Mouse (Mus musculus): ENCODE measurements around the gene Stap2. TPM values are rescaled to one million over a fixed set of nuclear protein-coding genes. Genes with fewer than 3 reads are reported as not detected.

Gene Stap2
- polyA plus RNA-seq, 1 experiment from 2014 or later = 8.1 TPM

DNA sequence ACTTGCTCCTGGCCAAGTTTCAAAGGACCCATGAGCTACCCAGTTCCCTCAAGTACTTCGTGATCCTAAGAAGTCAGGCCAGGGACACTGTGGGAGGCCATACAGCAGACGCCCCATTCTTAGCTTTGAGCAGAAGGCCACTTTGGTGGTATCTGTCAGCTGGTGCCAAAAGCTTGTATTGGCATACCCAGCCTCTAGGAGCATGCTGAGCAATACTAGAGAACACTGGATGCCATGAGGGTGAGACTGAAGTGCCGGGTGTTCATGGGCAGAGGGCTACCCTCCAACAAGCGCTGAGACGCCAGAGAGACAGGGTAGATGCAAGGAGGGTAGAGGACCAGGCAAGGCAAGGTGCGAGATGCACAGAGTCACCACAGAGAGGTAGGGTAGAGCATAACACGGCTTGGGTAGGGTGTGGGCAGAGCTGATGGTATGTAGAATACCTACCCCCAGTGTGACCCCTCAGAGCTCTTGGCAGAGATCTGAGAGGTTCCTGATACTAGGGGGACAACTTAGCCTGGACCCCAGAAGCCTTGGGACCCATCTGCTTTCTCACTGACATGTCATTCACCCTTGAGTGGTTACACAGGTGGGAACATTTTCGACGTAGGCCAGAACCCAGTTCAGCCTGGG lies 25.0 kb upstream of the Stap2 start:
- Histone ChIP-seq H3K9ac (ENCODE audit: low read depth, low read length) (no peak overlapping the region), H3K27me3 (ENCODE audit: control insufficient read depth, insufficient read depth, low read length) (no peaks in the 10 kb centered on the region), H3K4me2 (no peak overlapping the region), H3K36me3 (ENCODE audit: control insufficient read depth, insufficient read depth, low read length) (peaks cover 11% of the 10 kb centered on the region), H3K27ac (ENCODE audit: low read depth, low read length) (no peak overlapping the region), H3K4me3 (ENCODE audit: low read depth, low read length) (no peak overlapping the region), H3K4me1 (ENCODE audit: control insufficient read depth, insufficient read depth, low read length) (peaks cover 39% of the 10 kb centered on the region), H3K9me3 (replicated peaks; ENCODE audit: control insufficient read depth, low read length) (no peaks in the 10 kb centered on the region)
- no peak for ATAC-seq (replicated peaks; ENCODE audit: insufficient number of reproducible peaks, low FRiP score, low TSS enrichment)
- WGBS (ENCODE audit: insufficient replicate concordance) = 90% methylated on average over 9 of the region's 9 CpGs

DNA sequence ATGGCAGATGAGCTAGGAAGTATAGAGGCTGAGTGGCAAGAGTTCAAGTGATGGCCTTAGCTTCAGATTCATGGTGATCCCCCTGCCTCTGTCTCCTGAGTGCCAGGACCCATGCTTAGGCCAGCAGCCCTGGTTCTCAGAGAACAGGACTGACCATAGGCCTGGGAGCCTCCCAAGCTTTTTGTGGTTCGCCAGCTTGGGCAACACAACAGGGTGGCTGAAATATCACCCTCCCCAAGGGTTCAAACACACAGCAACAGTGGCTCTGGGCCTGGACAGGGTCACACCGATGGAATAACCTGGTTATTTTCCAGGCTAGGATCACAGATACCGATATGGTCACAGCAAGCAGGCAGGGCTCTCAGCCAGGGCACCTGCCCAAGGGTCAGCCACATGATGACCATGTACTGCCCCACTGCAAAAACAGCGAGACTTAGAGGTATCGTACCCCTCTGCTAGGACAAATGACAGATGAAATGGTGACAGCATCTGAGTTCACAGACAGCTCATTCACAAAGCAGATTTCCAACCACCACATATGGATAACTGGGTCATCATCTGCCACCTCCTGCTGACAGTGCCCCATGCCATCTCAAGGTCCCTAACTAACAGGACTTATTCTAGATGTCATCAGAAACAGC lies 22.5 kb upstream of the Stap2 start:
- H3K27me3 ChIP-seq (ENCODE audit: control insufficient read depth, insufficient read depth, low read length) = no peaks in the 10 kb centered on the region
- 0 out of 2 replicates have a peak overlapping the region, but pooled peaks have one; percentile 56 for H3K9ac ChIP-seq (ENCODE audit: low read depth, low read length)
- no peak overlapping the region for H3K4me3 ChIP-seq (ENCODE audit: low read depth, low read length)
- H3K4me1 ChIP-seq (ENCODE audit: control insufficient read depth, insufficient read depth, low read length) = peaks cover 51% of the 10 kb centered on the region
- H3K4me2 ChIP-seq = no peak overlapping the region
- H3K27ac ChIP-seq (ENCODE audit: low read depth, low read length) = no peak overlapping the region
- no peaks in the 10 kb centered on the region for H3K9me3 ChIP-seq (replicated peaks; ENCODE audit: control insufficient read depth, low read length)
- no peak for ATAC-seq (replicated peaks; ENCODE audit: insufficient number of reproducible peaks, low FRiP score, low TSS enrichment)
- WGBS (ENCODE audit: insufficient replicate concordance) = 87% methylated on average over 5 of the region's 5 CpGs
- H3K36me3 ChIP-seq (ENCODE audit: control insufficient read depth, insufficient read depth, low read length) = peaks cover 9% of the 10 kb centered on the region

DNA sequence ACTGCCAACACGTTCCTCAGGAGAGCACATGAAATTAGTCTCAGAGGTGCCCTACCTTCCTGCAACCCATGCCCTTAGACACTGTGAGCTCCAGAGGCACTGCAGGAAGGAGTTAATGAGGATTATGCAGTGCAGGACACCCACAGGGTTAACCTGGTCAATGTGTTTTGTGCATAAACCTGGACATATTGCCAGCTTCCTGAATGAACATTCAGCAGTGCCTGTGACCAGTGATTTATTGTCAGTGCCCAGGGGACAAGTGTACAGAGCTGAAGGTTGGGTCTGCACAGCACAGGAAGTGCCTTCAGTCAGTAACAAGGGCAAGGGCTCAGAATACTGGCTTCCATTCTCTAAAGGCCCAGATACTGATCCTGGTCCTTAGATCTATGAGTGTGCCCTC lies 21.5 kb upstream of the Stap2 start:
- Histone ChIP-seq H3K27ac (ENCODE audit: low read depth, low read length) (no peak overlapping the region), H3K4me1 (ENCODE audit: control insufficient read depth, insufficient read depth, low read length) (peaks cover 55% of the 10 kb centered on the region), H3K4me3 (ENCODE audit: low read depth, low read length) (no peak overlapping the region), H3K4me2 (no peak overlapping the region), H3K27me3 (ENCODE audit: control insufficient read depth, insufficient read depth, low read length) (no peaks in the 10 kb centered on the region), H3K9me3 (replicated peaks; ENCODE audit: control insufficient read depth, low read length) (no peaks in the 10 kb centered on the region), H3K9ac (ENCODE audit: low read depth, low read length) (no peak overlapping the region), H3K36me3 (ENCODE audit: control insufficient read depth, insufficient read depth, low read length) (peaks cover 9% of the 10 kb centered on the region)
- no peak for ATAC-seq (replicated peaks; ENCODE audit: insufficient number of reproducible peaks, low FRiP score, low TSS enrichment)
- WGBS (ENCODE audit: insufficient replicate concordance) = 75% methylated on average over 1 of the region's 1 CpGs

DNA sequence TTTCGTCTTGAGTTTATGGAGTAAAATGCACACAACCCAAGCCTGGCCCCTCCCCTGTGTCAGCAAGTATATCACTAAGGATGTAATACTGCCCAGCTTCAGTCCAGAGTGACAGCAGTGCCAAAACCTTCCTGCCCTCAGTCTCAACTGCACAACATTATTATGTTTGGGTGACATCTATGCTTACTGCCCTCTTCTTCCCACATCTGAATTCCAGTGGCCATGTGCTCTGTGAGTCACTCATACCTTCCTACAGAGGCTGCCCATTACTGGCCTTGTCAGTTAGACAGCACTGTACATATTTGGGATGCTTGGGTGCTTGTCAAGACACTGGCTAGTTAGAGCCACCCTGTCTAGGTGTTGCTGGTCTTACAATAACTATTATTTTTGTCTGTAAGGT lies 20.9 kb upstream of the Stap2 start:
- Histone ChIP-seq H3K27me3 (ENCODE audit: control insufficient read depth, insufficient read depth, low read length) (no peaks in the 10 kb centered on the region), H3K4me3 (ENCODE audit: low read depth, low read length) (no peak overlapping the region), H3K9me3 (replicated peaks; ENCODE audit: control insufficient read depth, low read length) (no peaks in the 10 kb centered on the region), H3K27ac (ENCODE audit: low read depth, low read length) (0 out of 2 replicates have a peak overlapping the region, but pooled peaks have one; percentile 12), H3K9ac (ENCODE audit: low read depth, low read length) (no peak overlapping the region), H3K4me1 (ENCODE audit: control insufficient read depth, insufficient read depth, low read length) (peaks cover 53% of the 10 kb centered on the region), H3K36me3 (ENCODE audit: control insufficient read depth, insufficient read depth, low read length) (peaks cover 9% of the 10 kb centered on the region), H3K4me2 (no peak overlapping the region)
- no peak for ATAC-seq (replicated peaks; ENCODE audit: insufficient number of reproducible peaks, low FRiP score, low TSS enrichment)
- 76% methylated on average over 1 of the region's 1 CpGs for WGBS (ENCODE audit: insufficient replicate concordance)

DNA sequence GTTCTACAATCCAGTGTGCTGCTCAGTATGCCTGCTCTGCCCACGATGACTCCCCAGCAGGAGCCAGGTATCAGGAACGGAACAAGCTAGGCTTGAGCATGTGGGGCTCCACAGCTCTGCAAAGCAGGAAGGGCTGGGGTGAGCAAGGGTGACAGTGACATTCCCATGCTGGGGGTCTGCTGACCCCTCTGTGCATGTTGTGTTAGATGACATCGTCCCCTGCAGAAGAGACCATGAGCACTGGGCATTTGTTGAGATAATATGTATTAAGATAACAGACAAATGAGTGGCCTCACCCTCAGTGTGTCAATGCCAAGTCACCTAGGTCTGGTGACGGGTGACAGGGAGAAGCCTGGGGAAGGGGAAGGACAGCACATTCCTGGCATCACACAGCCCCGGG lies 19.5 kb upstream of the Stap2 start:
- Histone ChIP-seq H3K9me3 (replicated peaks; ENCODE audit: control insufficient read depth, low read length) (no peaks in the 10 kb centered on the region), H3K36me3 (ENCODE audit: control insufficient read depth, insufficient read depth, low read length) (peaks cover 11% of the 10 kb centered on the region), H3K4me2 (no peak overlapping the region), H3K27ac (ENCODE audit: low read depth, low read length) (0 out of 2 replicates have a peak overlapping the region, but pooled peaks have one; percentile 35), H3K9ac (ENCODE audit: low read depth, low read length) (0 out of 2 replicates have a peak overlapping the region, but pooled peaks have one; percentile 28), H3K27me3 (ENCODE audit: control insufficient read depth, insufficient read depth, low read length) (no peaks in the 10 kb centered on the region), H3K4me1 (ENCODE audit: control insufficient read depth, insufficient read depth, low read length) (peaks cover 49% of the 10 kb centered on the region), H3K4me3 (ENCODE audit: low read depth, low read length) (no peak overlapping the region)
- WGBS (ENCODE audit: insufficient replicate concordance) = 47% methylated on average over 5 of the region's 5 CpGs
- no peak for ATAC-seq (replicated peaks; ENCODE audit: insufficient number of reproducible peaks, low FRiP score, low TSS enrichment)

DNA sequence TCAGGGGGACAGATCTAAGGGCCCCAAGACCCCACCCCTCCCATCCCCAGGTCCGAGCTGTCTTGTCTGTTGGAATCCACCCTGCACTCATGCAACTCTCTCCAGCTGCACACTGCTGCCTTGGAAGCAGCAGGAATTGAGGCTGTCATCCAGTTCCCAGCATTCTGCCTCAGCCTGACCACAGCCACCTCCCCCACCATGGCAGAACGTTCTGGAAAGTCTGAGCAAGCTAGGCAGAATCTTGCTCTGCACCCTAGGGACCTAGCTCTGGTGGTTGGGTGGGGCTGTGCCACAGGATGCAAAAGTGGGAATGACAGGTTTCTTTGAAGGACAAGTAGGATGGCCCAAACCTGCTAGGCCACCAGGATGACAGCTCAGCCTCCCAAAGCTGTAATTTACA lies 19.1 kb upstream of the Stap2 start:
- peaks cover 49% of the 10 kb centered on the region for H3K4me1 ChIP-seq (ENCODE audit: control insufficient read depth, insufficient read depth, low read length)
- WGBS (ENCODE audit: insufficient replicate concordance) = 49% methylated on average over 2 of the region's 2 CpGs

DNA sequence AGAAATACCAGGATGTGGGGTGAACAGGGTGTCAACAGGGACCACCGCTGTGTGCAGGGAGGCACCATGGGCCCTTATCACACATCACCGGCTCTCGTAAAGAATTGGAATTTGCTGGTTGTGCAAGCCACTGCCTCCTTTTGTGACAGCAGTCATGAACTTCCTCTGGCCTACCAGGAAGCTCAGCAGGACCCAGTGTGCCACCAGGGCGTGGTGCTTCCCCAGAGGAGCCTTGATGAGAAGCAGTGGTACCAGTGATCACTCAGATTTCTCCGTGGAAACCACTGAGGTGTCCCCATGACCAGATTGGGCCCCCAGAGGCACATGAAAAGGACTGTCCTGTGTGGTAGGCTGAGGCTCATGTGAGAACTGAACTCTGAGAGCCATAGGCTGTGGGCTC lies 18.0 kb upstream of the Stap2 start:
- Histone ChIP-seq H3K4me1 (ENCODE audit: control insufficient read depth, insufficient read depth, low read length) (peaks cover 49% of the 10 kb centered on the region), H3K9ac (ENCODE audit: low read depth, low read length) (no peak overlapping the region), H3K36me3 (ENCODE audit: control insufficient read depth, insufficient read depth, low read length) (peaks cover 9% of the 10 kb centered on the region), H3K4me2 (no peak overlapping the region), H3K4me3 (ENCODE audit: low read depth, low read length) (no peak overlapping the region), H3K27me3 (ENCODE audit: control insufficient read depth, insufficient read depth, low read length) (no peaks in the 10 kb centered on the region), H3K9me3 (replicated peaks; ENCODE audit: control insufficient read depth, low read length) (no peaks in the 10 kb centered on the region), H3K27ac (ENCODE audit: low read depth, low read length) (no peak overlapping the region)
- 48% methylated on average over 5 of the region's 5 CpGs for WGBS (ENCODE audit: insufficient replicate concordance)
- no peak for ATAC-seq (replicated peaks; ENCODE audit: insufficient number of reproducible peaks, low FRiP score, low TSS enrichment)

More for the DNA sequence above, 19.1 kb upstream of the Stap2 start:
- Histone ChIP-seq H3K4me3 (ENCODE audit: low read depth, low read length) (no peak overlapping the region), H3K9me3 (replicated peaks; ENCODE audit: control insufficient read depth, low read length) (no peaks in the 10 kb centered on the region), H3K9ac (ENCODE audit: low read depth, low read length) (no peak overlapping the region; the same call in 1 of the 2 replicates), H3K36me3 (ENCODE audit: control insufficient read depth, insufficient read depth, low read length) (peaks cover 8% of the 10 kb centered on the region), H3K27me3 (ENCODE audit: control insufficient read depth, insufficient read depth, low read length) (no peaks in the 10 kb centered on the region), H3K27ac (ENCODE audit: low read depth, low read length) (no peak overlapping the region), H3K4me2 (no peak overlapping the region)
- no peak for ATAC-seq (replicated peaks; ENCODE audit: insufficient number of reproducible peaks, low FRiP score, low TSS enrichment)

DNA sequence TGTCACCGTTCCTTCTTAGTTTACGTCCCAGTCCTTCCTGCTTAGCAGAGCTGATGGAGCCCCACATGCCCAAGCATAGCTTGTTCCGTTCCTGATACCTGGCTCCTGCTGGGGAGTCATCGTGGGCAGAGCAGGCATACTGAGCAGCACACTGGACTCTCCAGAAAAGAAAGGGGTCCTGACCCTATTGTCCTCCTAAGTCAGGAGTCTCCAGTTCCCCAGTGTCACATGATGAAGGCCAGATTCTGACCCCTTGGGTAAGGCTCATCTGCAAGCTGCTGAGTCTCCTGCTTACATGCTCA lies 17.6 kb upstream of the Stap2 start:
- ATAC-seq (replicated peaks; ENCODE audit: insufficient number of reproducible peaks, low FRiP score, low TSS enrichment) = no peak
- Histone ChIP-seq H3K4me2 (no peak overlapping the region), H3K9me3 (replicated peaks; ENCODE audit: control insufficient read depth, low read length) (no peaks in the 10 kb centered on the region), H3K4me1 (ENCODE audit: control insufficient read depth, insufficient read depth, low read length) (peaks cover 49% of the 10 kb centered on the region), H3K27ac (ENCODE audit: low read depth, low read length) (no peak overlapping the region), H3K27me3 (ENCODE audit: control insufficient read depth, insufficient read depth, low read length) (no peaks in the 10 kb centered on the region), H3K9ac (ENCODE audit: low read depth, low read length) (no peak overlapping the region), H3K4me3 (ENCODE audit: low read depth, low read length) (no peak overlapping the region), H3K36me3 (ENCODE audit: control insufficient read depth, insufficient read depth, low read length) (peaks cover 12% of the 10 kb centered on the region; the same call in 1 of the 2 replicates)
- WGBS (ENCODE audit: insufficient replicate concordance) = 88% methylated on average over 4 of the region's 4 CpGs

Data from heart, embryonic 11.5 days (tissue).